Mouse (Mus musculus) limb, embryonic 12.5 days (tissue): Measurements from ENCODE around the gene Spata3. TPM values are rescaled to one million over a fixed set of nuclear protein-coding genes. Genes with fewer than 3 reads are reported as not detected.
"Not testable (repeated sequence)": the region's sequence is repeated elsewhere in the genome, so short reads cannot be mapped to it uniquely, and the experiment has no call there.

Experiments used
- ATAC-seq: fragments of 200-750 bp; cut with Nextera tagmentation; 2 replicates; pipeline ENCODE4 v1.8.0; 2017; ENCODE audit warnings: low read depth, moderate TSS enrichment; ENCODE audit not compliant: insufficient number of reproducible peaks, insufficient read depth, low FRiP score, low TSS enrichment
- H3K27ac ChIP-seq: fragments of 300-500 bp; sonication (generic); 2 replicates; pipeline ENCODE4 v1.5.1; 2016; ENCODE audit warnings: mild to moderate bottlenecking, moderate library complexity
- H3K27me3 ChIP-seq: fragments of 300-500 bp; sonication (generic); 2 replicates; pipeline ENCODE4 v1.6.1; 2016; ENCODE audit warnings: mild to moderate bottlenecking, moderate library complexity
- H3K36me3 ChIP-seq: fragments of 300-500 bp; sonication (generic); 2 replicates; pipeline ENCODE4 v1.6.1; 2016; ENCODE audit warnings: mild to moderate bottlenecking, moderate library complexity
- H3K4me1 ChIP-seq: fragments of 300-500 bp; sonication (generic); replicated peaks from 2 replicates; pipeline ENCODE4 v1.6.1; 2016
- H3K4me2 ChIP-seq: fragments of 300-500 bp; sonication (generic); 2 replicates; pipeline ENCODE4 v1.6.1; 2016; ENCODE audit warnings: mild to moderate bottlenecking, moderate library complexity
- H3K4me3 ChIP-seq: fragments of 300-500 bp; sonication (generic); replicated peaks from 2 replicates; pipeline ENCODE4 v1.5.1; 2016; ENCODE audit warnings: mild to moderate bottlenecking
- H3K9ac ChIP-seq: fragments of 300-500 bp; sonication (generic); replicated peaks from 2 replicates; pipeline ENCODE4 v1.6.1; 2016; ENCODE audit warnings: mild to moderate bottlenecking, moderate library complexity
- H3K9me3 ChIP-seq: fragments of 300-500 bp; sonication (generic); 2 replicates; pipeline ENCODE4 v1.6.1; 2016; ENCODE audit warnings: mild to moderate bottlenecking, moderate library complexity
- WGBS: fragments of 180-500 bp; shearing (Covaris S2); methylation state at CpG from one replicate; pipeline ENCODE4 v1.1.7; 2016; 5-methylcytosine and 5-hydroxymethylcytosine counted together
- polyA plus RNA-seq: library from polyadenylated mRNA; unstranded; fragments of >200 nt; fragmentation: Nextera tagmentation; extraction: Ambion mirVana; gene quantifications from 2 replicates; pipeline ENCODE4 v1.2.1, GENCODE M21; 2016

The Spata3 gene
- polyA plus RNA-seq, 1 experiment from 2014 or later, result not detected

DNA sequence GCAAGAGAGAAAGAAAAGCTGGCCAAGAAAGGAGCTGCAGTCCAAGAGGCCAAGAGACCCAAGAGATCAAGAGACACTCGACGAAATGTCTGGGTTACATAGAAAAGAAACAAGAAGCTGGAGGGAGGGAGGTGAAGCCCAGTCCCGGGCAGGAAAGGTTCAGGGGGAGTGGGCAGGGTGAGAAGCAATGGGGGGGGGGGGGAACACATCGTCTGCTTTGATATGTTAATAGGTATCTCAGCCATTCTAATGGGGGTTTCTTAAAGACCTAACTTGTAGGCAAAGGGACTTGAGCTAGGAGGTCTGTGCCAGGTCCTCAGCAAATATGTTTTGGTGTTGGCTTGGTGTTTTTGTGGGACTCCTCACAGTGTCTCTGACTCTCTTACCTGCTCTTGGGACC, 23.1 kb upstream of the Spata3 start:
- H3K27ac ChIP-seq, result no peak overlapping the region
- no peaks in the 10 kb centered on the region for H3K27me3 ChIP-seq
- H3K36me3 ChIP-seq, result no peaks in the 10 kb centered on the region
- no peak for ATAC-seq
- H3K4me2 ChIP-seq, result no peak overlapping the region
- WGBS, result 69% methylated on average over 3 of the region's 4 CpGs
- no peaks in the 10 kb centered on the region for H3K4me1 ChIP-seq
- H3K9ac ChIP-seq, result no peak overlapping the region
- H3K9me3 ChIP-seq, result no peaks in the 10 kb centered on the region
- H3K4me3 ChIP-seq, result no peak overlapping the region

DNA sequence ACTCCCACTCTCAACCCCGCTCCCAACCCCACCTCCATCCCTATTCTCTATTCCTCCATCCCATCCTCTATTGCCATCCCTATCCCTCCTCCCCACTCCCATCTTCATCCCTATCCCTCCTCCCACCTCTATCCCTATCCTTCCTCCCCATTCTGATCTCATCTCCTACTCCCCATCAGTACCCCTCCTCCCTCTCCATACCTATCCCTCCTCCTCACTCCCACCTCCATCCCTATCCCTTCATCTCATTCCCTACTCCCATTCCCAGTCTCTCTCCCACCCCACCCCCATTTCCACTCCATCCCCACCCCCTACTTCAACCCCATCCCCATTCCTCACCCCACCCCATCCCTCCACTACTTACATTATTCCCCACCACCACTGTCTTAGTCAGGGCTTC, 19.4 kb upstream of the Spata3 start:
- 89% methylated on average over 1 of the region's 1 CpGs for WGBS
- Histone ChIP-seq H3K4me2 (no peak overlapping the region), H3K9ac (no peak overlapping the region), H3K4me3 (no peak overlapping the region), H3K4me1 (no peaks in the 10 kb centered on the region), H3K36me3 (no peaks in the 10 kb centered on the region), H3K9me3 (no peaks in the 10 kb centered on the region), H3K27me3 (no peaks in the 10 kb centered on the region), H3K27ac (no peak overlapping the region)
- no peak for ATAC-seq

DNA sequence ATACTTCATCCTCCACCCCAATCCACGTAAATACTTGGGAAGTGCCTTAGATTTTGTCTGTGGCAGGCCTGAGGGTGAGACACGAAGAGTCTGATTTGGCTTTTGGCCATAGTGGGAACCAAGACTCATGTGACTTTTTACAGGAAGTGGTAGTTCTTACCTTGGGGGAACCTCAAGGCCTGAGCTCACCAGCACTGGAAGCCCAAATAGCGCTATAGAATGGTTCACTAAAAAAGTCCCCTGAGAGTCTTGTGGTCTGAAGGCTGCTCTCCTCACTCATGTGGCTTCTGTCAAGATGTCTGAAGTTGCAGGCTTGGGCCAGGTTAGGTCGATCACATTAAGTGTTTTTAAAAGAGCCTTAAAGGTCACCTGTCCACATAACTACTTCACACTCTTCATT, 18.6 kb upstream of the Spata3 start:
- Histone ChIP-seq H3K4me2 (no peak overlapping the region), H3K4me3 (no peak overlapping the region), H3K36me3 (no peaks in the 10 kb centered on the region), H3K9me3 (no peaks in the 10 kb centered on the region), H3K9ac (no peak overlapping the region), H3K4me1 (no peaks in the 10 kb centered on the region), H3K27me3 (no peaks in the 10 kb centered on the region), H3K27ac (no peak overlapping the region)
- 83% methylated on average over 4 of the region's 4 CpGs for WGBS
- ATAC-seq, result no peak

DNA sequence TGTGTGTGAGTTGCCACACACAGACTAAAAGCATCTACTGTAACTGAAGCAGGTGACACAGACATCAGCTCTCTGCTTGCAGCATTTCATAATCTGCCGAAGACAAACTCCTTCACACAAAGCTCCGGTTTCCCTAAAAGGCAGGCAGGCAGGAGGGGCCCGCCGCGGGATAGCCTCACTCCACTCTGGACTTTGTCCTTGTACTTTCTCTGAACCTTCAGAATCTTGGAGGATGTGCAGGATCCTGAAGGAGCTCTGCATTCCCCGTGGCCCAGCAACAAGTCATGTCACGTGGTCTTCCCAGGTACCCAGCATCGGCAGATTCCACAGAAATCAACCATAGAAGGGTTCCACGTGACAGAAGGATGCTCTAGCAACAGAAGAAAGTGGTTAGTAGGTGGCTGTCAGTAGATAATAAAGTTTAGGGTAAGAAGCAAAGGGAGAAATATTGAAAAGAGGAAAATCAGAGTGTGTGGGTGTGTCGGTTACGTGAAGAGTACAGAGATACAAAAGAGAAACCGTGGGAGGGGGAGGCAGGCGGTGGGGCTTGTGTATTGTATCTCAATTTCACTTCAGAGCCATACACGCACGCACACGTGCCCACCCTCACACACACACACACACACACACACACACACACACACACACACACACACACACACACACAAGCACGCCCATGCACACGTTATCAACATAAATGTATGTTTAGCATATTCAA, 16.6 kb upstream of the Spata3 start:
- no peaks in the 10 kb centered on the region for H3K4me1 ChIP-seq
- no peak for ATAC-seq
- H3K36me3 ChIP-seq, result no peaks in the 10 kb centered on the region
- H3K9ac ChIP-seq, result no peak overlapping the region
- H3K9me3 ChIP-seq, result no peaks in the 10 kb centered on the region
- H3K27me3 ChIP-seq, result no peaks in the 10 kb centered on the region
- H3K27ac ChIP-seq, result no peak overlapping the region
- H3K4me3 ChIP-seq, result no peak overlapping the region
- no peak overlapping the region for H3K4me2 ChIP-seq
- WGBS, result 84% methylated on average over 18 of the region's 18 CpGs

DNA sequence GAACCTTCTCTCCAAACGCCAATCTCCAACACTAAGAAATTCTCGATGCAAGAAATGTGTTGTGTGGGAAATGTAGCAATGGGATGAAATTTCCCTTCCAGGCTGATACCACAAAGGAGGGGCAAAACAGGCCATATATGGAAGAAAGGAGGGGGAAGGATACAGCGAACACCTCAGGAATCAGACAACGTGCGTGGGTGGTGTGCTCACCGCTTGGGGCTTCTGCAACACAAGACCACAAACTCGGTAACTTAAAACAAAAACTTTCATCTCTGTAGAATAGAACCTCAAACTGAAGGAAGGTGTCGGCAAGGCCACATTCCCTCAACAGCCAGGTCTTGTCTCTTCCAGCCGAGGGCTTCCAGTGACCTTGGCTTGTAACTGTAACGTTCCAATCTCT, 11.1 kb upstream of the Spata3 start:
- no peak overlapping the region for H3K27ac ChIP-seq
- H3K36me3 ChIP-seq, result no peaks in the 10 kb centered on the region
- no peaks in the 10 kb centered on the region for H3K27me3 ChIP-seq
- H3K4me2 ChIP-seq, result no peak overlapping the region
- no peaks in the 10 kb centered on the region for H3K9me3 ChIP-seq
- no peak for ATAC-seq
- no peak overlapping the region for H3K9ac ChIP-seq
- WGBS, result 94% methylated on average over 10 of the region's 10 CpGs
- H3K4me1 ChIP-seq, result no peaks in the 10 kb centered on the region
- no peak overlapping the region for H3K4me3 ChIP-seq

- ATAC-seq, result no peak
- no peak overlapping the region for H3K4me3 ChIP-seq
- WGBS, result 89% methylated on average over 6 of the region's 6 CpGs
- H3K27me3 ChIP-seq, result no peaks in the 10 kb centered on the region
- no peaks in the 10 kb centered on the region for H3K4me1 ChIP-seq
- no peaks in the 10 kb centered on the region for H3K9me3 ChIP-seq
- no peaks in the 10 kb centered on the region for H3K36me3 ChIP-seq
- H3K27ac ChIP-seq, result no peak overlapping the region
- H3K4me2 ChIP-seq, result no peak overlapping the region
- H3K9ac ChIP-seq, result no peak overlapping the region
These were observed 10.6 kb upstream of the Spata3 start for GRCm38 (mm10) chr1:86006040-86006439.

GRCm38 (mm10) chr1:86007778-86008177, 8.8 kb upstream of the Spata3 start:
- Histone ChIP-seq H3K27ac (no peak overlapping the region), H3K4me1 (no peaks in the 10 kb centered on the region), H3K4me2 (no peak overlapping the region), H3K36me3 (no peaks in the 10 kb centered on the region), H3K4me3 (no peak overlapping the region), H3K9ac (no peak overlapping the region), H3K27me3 (no peaks in the 10 kb centered on the region), H3K9me3 (no peaks in the 10 kb centered on the region)
- ATAC-seq, result no peak
- 2% methylated on average over 7 of the region's 7 CpGs for WGBS

- H3K36me3 ChIP-seq, H3K4me3 ChIP-seq, H3K9ac ChIP-seq, ATAC-seq, H3K9me3 ChIP-seq, H3K4me2 ChIP-seq, H3K27ac ChIP-seq: not testable (repeated sequence)
- peaks cover 40% of the 10 kb centered on the region for H3K27me3 ChIP-seq
- 94% methylated on average over 9 of the region's 9 CpGs for WGBS
- H3K4me1 ChIP-seq, result peaks cover 11% of the 10 kb centered on the region; the same call in 1 of the 2 replicates
These were observed 858 bp upstream of the Spata3 start for GRCm38 (mm10) chr1:86015758-86016157.

GRCm38 (mm10) chr1:86018235-86019055, 1.8 kb downstream of the Spata3 start:
- peaks cover 11% of the 10 kb centered on the region; the same call in 1 of the 2 replicates for H3K4me1 ChIP-seq
- peaks cover 50% of the 10 kb centered on the region for H3K27me3 ChIP-seq
- no peaks in the 10 kb centered on the region for H3K9me3 ChIP-seq
- peak overlapping the region; percentile 44 for H3K9ac ChIP-seq
- peak overlapping the region; percentile 51 for H3K4me3 ChIP-seq
- ATAC-seq, result peak; percentile 46
- no peak overlapping the region for H3K27ac ChIP-seq
- WGBS, result 4% methylated on average over 60 of the region's 60 CpGs
- H3K36me3 ChIP-seq, result no peaks in the 10 kb centered on the region
- peak overlapping the region; percentile 91 for H3K4me2 ChIP-seq

DNA sequence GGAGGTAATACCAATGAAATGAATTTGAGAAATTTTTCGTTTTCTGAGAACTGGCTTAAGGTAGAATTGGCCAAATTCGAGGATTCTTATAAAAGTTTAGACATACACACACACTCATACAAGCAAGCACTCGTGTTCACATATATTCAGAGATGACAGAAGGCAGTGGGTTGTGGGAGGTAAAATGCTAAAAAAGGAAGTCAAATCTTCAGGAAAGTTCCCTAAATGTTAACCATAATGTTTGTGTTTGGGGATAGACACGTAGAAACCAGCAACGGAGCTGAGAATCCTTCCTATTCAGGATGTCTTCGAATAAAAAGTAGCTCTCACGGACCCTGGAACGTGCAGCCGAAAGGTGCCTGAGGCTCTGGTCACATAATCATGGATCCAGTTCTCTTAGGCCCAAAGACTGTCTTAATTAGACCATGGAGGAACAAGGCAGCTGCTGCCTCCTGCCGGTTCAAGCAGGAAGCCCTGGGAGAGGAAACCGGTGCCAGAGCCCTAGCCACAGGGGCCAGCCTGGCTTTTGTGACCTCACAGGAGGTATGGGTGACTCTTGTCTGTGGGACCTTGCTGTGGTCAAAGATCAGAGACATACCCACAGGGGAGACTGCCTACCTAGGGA, 4.9 kb downstream of the Spata3 start:
- H3K36me3 ChIP-seq, result no peaks in the 10 kb centered on the region
- peaks cover 11% of the 10 kb centered on the region; the same call in 1 of the 2 replicates for H3K4me1 ChIP-seq
- no peak overlapping the region for H3K4me3 ChIP-seq
- no peak overlapping the region for H3K9ac ChIP-seq
- no peak overlapping the region for H3K27ac ChIP-seq
- peaks cover 47% of the 10 kb centered on the region for H3K27me3 ChIP-seq
- ATAC-seq, result no peak
- H3K9me3 ChIP-seq, result no peaks in the 10 kb centered on the region
- no peak overlapping the region for H3K4me2 ChIP-seq
- 72% methylated on average over 11 of the region's 11 CpGs for WGBS

GRCm38 (mm10) chr1:86032273-86032987, 15.8 kb downstream of the Spata3 start:
- H3K27me3 ChIP-seq, result peaks cover 13% of the 10 kb centered on the region; the same call in 1 of the 2 replicates
- no peak overlapping the region for H3K9ac ChIP-seq
- ATAC-seq, result no peak
- no peak overlapping the region for H3K4me3 ChIP-seq
- H3K4me2 ChIP-seq, result no peak overlapping the region
- no peak overlapping the region for H3K27ac ChIP-seq
- H3K9me3 ChIP-seq, result no peaks in the 10 kb centered on the region
- H3K36me3 ChIP-seq, result no peaks in the 10 kb centered on the region
- 21% methylated on average over 11 of the region's 11 CpGs for WGBS
- H3K4me1 ChIP-seq, result no peaks in the 10 kb centered on the region
